Mouse (Mus musculus): ENCODE measurements around the gene Gpr157. TPM values are rescaled to one million over a fixed set of nuclear protein-coding genes. Genes with fewer than 3 reads are reported as not detected.
"Not testable (repeated sequence)": the region's sequence is repeated elsewhere in the genome, so short reads cannot be mapped to it uniquely, and the experiment has no call there.

The Gpr157 gene
- total RNA-seq (2022) = 10 to 100 TPM; 32.3 to 43.2 (median 36.3) TPM

- peak; percentile 91 to 92 for DNase-seq (ENCODE audit: low spot score in 2 of 2)
Observed at GRCm38 (mm10) chr4:150087161-150087889, at the start of gene Gpr157. Gpr157 (plus strand) TSS chr4:150087365.

- no peak for DNase-seq (ENCODE audit: low spot score in 2 of 2)
Observed at GRCm38 (mm10) chr4:150038533-150038932, 48.6 kb upstream of the Gpr157 start.

DNA sequence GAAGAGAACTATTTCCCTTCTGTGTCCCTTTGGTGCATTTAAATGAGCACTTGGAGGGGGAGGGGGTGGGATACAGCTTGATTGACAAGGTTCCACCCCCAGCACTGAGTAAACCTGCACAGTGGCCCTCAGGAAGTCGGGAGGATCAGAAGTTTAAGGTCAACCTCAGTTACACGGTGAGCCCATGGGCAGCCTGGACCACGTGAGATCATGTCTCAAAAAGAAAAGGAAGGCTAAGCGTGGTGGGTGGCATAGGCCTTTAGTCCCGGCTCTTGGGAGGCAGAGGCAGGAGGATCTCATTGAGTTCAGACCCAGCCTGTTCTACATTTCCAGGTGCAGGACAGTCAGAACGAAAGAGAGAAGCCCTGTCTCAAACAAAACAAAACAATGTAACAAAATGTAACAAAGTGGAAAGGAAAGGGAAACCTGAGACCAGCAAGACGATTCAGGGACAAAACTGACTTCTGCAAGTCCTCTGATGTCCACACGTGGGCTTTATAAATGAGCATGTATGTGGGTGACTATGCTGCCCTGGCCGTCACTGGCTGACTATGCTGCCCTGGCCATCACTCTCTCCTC is 47.1 kb upstream of the Gpr157 start:
- DNase-seq (ENCODE audit: low spot score in 2 of 2) = no peak

DNA sequence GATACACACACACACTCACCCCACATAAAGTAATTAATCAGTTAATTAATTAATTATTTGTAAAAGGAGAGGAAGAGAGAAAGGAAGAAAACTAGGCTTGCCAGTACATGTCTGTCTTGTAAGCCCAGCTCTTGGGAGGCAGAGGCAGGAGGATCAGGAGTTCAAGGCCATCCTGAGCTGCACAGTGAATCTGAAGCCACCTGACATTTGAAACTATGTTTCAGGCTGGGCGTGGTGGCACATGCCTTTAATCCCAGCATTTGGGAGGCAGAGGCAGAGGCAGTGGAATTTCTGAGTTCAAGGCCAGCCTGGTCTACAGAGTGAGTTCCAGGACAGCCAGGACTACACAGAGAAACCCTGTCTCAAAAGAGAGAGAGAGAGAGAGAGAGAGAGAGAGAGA is 46.3 kb upstream of the Gpr157 start:
- not testable (repeated sequence) for DNase-seq (ENCODE audit: low spot score in 2 of 2)

DNA sequence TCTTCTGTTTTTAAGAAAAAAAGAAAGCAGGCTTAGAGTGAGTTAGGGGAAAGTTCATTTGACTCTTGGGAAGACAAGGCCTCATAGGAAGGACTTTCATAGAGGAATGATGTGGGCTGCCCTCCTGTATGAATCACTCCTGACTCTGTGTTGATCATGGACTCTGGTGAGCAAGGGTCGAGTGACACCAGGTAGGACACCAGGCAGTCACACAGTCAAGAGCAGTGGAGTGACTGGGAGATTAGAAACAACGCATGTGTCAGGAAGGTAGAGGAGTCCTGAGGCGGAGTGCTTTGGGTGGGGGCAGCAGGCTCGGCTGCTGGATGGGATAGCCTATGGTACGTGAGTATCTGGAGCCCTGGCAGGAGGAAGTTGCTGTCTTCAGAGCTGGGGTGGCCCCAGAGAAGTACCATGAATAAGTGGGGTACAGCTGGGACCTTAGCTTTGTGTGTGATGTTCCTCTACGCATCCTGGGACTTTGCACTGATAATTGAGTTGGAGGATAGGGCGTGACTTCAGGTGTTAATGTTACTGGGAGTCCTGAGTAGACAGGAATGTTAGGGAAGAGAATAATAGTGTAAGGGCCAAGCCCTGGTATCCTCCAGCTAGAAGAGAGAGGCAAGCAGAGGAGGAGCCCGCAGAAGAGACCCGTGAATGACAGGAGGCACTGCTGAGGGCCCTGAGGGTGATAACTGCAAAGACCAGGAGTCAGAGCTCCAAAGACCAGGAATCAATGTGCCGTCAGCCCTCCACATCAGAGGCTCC is 45.6 kb upstream of the Gpr157 start:
- no peak for DNase-seq (ENCODE audit: low spot score in 2 of 2)

DNA sequence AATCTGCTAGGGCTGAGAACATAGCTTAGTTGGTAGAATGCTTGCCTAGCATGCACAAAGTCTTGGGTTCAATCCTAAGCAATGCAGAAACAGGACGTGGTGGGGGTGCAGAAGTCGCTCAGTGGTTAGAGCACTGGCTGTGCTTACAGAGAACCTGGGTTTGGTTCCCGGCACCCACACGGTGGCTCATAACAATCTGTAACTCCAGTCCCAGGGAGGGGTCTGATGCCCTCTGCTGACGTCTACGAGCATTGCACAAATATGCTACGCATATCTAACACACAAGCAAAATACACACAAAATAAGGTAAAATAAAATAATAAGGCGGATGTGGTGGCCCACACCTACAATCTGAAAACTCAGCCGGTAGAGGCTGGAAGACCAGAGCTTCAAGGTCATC is 43.6 kb upstream of the Gpr157 start:
- DNase-seq (ENCODE audit: low spot score in 2 of 2) = no peak

DNA sequence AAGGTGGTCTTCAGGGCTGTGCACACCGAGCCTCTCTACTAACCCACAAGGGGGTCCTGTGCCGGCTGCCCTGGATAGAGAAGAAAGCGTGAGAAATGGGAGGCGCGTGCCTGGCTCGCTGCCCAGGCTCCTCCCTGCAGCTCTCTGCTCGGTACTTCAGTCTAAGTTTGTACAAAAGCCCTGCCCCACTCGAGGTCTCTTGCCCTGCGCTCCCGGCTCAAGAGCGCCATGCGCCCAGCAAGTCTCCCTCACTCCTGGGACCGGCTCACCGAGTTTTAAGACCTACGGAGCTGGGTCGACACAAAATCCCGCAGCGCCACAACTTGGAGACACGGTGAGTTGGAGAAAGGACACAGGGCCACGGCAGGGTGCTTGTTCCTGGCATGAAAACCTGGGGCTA is 39.1 kb upstream of the Gpr157 start:
- peak in 1 of 2 experiments; percentile 39 for DNase-seq (ENCODE audit: low spot score in 2 of 2)

DNA sequence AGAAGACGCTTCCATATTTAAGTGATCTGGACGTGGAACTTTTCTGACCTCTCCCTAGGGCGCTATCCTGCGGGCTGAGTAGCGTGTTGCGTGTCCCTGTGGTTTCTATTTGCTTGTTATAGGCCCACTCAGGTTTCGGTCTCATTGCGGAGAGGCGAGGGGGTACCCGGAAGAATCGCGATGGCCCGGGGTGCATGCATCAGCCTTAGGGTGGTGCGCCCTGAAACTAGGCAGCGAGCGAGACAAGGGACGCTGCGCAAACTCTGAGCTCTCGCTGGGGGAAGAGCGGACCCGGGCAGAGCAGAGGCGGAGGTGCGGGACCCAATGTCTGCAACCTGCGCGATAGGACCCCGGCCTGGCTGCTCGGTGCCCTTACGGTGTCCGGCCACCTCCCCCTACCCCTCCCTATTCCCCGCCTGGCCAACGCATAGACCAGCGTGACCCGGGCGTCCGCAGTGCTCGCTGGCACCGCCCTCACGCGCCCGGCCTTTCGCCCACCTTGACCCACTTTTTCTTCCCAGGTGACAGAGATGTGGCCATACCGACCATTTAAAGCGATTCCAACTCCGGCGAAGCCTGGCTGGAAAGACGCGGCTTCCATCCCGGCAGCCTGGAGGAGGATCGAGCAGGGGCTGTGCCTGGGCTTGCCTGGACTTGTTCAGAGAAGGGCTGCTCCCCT is 38.5 kb upstream of the Gpr157 start:
- no peak for DNase-seq (ENCODE audit: low spot score in 2 of 2)

DNA sequence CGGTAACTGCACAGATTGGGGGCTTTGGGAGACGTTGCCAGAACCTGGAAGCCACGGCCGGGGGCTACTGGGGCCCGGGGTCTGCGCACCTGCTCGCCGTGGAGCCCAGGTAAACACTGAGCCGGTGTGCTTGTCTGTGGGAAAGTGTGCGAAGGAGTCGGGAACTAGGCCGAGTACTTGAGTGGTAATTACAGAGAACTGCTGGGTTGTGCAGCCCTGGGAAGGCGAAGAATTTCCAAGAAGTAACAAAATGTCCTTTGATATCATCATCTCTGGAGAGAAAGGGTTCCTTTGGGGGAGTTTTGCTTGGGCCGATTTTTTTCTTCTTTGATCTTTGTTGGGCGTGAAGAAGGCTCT is 38.0 kb upstream of the Gpr157 start:
- no peak for DNase-seq (ENCODE audit: low spot score in 2 of 2)

DNA sequence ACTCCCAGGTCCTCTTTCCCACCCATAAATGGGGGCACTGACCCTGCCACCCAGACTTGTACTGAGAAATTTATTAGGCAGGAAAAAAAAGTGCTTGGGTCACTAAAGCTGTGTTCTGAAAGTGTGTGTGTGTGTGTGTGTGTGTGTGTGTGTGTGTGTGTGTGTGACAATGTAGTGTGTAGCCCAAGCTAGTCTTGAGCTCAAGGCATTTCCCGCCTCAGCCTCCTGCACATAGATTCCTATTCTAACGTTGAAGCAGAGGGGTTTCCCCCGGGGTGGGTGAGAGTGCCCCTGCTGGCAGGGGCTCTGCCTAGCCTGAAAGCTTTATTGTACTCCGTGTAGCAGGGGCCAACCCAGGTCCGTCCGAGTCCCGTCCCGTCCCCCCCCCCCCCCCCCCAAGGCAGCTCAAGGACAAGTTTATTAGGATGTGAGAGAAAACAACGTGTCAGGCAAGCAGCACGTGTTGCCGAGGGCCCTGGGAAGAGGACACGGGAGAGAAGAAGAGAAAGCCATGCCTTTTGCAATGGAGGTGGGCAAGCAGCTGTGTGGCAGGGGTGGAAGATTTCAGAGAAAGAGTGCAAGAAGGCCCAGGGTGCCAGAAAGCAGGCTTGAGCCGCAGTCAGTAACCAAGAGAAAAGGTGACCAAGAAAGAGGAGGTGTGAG is 37.5 kb upstream of the Gpr157 start:
- no peak for DNase-seq (ENCODE audit: low spot score in 2 of 2)

DNA sequence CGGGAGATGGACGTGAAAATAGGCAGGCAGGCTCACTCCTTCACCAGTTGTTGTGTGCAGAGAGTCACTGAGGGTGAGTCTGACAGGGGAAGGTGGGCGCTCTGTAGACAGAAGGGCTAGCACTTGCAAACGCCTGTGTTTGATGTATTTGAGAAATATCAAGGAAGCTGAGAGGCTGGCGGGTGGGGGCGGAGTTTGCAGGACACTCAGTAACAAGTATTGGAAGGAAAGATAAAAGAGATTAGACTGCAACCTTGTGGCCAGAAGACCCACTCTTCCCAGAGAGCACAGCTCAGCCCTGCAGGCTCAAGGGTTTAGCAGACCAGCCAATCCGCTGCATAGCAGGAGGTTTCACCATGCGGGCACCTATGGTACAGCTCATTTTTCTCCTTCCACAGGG is 35.7 kb upstream of the Gpr157 start:
- no peak for DNase-seq (ENCODE audit: low spot score in 2 of 2)

GRCm38 (mm10) chr4:150052380-150052779 is 34.8 kb upstream of the Gpr157 start:
- DNase-seq (ENCODE audit: low spot score in 2 of 2) = no peak

DNA sequence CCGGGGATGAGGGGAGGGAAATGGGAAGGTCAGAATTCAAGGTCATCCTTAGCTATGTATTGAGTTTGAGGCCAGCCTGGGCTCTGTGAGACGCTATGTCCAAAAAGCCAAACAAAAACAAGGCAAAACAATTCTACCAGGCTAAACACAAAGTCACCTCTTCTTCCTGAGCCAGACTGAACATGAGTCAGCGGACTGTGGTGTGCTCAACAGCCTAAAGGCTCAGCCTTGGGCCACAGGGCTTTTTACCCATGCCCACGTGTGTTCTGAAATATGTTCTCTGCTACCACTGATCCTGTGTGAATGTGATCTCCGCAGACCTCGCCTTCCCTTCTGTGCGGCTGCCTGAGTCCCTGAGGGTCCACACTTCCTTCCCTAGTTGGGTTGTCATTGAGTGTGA is 31.0 kb upstream of the Gpr157 start:
- no peak for DNase-seq (ENCODE audit: low spot score in 2 of 2)

- no peak for DNase-seq (ENCODE audit: low spot score in 2 of 2)
Observed at GRCm38 (mm10) chr4:150057722-150058121, 29.4 kb upstream of the Gpr157 start.

DNA sequence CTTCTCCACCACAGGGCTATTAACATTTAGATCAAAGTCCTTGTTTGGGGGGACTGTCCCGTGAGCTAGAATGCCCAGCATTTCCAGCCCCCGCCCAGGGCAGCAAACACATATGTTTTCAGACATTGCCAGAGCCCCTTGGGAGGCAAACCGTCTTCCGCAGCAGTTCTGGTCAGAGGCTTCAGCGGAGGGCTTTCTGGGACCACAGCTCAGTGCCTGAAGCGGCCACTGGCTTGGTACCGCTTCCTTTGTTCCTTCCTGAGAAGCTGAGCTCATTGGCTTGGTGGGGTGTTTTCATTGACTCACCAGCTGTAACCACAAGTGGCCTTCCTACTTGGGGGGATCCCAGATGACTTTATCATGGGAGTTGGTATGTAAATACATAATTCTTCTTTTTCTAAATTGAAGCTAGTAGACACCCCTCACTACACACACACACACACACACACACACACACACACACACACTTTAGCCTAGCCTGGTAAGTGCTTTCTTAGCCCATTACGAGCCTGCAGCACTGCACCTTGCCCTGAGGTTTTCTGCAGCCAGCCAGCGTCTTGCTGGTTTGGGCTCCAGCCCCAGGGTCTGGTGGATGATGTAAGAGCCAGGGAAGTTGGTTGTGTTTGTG is 27.2 kb upstream of the Gpr157 start:
- DNase-seq (ENCODE audit: low spot score in 2 of 2) = no peak

GRCm38 (mm10) chr4:150060469-150061170 is 26.5 kb upstream of the Gpr157 start:
- DNase-seq (ENCODE audit: low spot score in 2 of 2) = no peak

- DNase-seq (ENCODE audit: low spot score in 2 of 2) = no peak
Observed at GRCm38 (mm10) chr4:150061432-150062225, 25.5 kb upstream of the Gpr157 start.

DNA sequence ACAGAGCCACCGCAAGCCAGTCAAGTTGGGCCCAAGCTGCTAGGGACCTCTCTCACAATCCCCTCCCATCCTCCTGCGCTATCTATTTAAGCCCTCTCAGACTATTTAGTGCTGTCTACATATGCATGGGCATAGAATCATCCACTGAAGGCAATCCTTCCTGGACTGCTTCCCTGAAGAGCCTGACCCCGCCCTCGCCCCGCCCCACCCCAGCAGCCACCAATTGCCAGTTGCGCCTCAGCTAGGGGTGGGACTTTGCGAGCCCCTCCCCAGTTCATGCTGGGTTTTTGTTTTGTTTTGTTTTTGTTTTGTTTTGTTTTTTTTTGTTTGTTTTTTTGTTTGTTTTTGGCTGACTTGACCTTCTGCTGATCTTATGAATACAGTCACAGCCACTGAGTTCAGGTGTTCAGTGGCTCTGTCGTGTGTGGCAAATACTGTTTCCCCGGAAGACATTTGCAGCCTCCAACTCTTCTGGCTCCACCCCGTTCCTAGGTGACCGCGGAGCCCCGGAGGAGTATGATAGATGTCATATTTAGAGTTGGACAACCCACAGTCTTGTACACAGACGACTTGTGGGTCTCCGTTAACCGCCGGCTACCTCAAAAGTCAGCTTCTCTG is 20.4 kb upstream of the Gpr157 start:
- no peak for DNase-seq (ENCODE audit: low spot score in 2 of 2)

DNA sequence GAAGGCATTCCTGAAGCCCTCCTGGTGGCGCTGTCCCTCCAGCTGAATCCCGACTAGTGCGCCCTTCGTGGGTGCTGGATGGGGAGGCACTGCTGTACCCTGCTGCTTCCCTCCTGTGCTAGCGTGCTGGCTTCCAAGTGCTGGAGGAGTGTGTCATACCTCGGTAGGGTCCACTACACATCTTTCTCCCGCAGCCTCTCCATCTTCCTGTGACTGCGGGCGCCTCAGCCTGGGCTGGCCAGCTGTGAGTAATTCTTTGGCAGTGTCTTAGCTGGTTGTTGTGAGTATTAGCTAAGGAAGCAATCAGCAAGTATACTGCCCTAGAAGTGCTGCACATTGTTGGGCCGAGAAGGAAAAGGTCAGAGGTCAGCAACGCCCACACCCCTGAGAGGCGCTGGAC is 18.9 kb upstream of the Gpr157 start:
- no peak for DNase-seq (ENCODE audit: low spot score in 2 of 2)

Measured in gastrocnemius, adult 8-10 months (tissue).